Comparison of ENCODE assay signal across 21 mouse cellular contexts in genomic region chr5:135735741-135736140, GRCm38 (mm10). TPM values are rescaled to one million over a fixed set of nuclear protein-coding genes. Genes with fewer than 3 reads are reported as not detected.
"Had no signal": no experiment of that assay in that cellular context is flagged by ENCODE, and none has a peak within 500 bp of the region (broad histone marks: within the 10 kb centered on the region; RNA-seq: fewer than 3 reads in every experiment).

No protein-coding gene starts in this region.

- H3K27ac ChIP-seq: left cerebral cortex, adult 2 months; liver, embryonic 13.5 days; macrophage; midbrain, embryonic 12.5 days; midbrain, embryonic 15.5 days; neural tube, embryonic 12.5 days; neural tube, embryonic 15.5 days; stomach, embryonic 15.5 days had no signal

- H3K4me3 ChIP-seq: left cerebral cortex, adult 2 months; liver, embryonic 13.5 days; midbrain, embryonic 12.5 days; midbrain, embryonic 15.5 days; neural tube, embryonic 12.5 days; neural tube, embryonic 15.5 days; stomach, embryonic 15.5 days had no signal

- H3K4me2 ChIP-seq: liver, embryonic 13.5 days; lung, embryonic 14.5 days; midbrain, embryonic 12.5 days; midbrain, embryonic 15.5 days; neural tube, embryonic 12.5 days; neural tube, embryonic 15.5 days; stomach, embryonic 15.5 days had no signal

- H3K4me1 ChIP-seq: liver, embryonic 13.5 days; midbrain, embryonic 12.5 days; midbrain, embryonic 15.5 days; neural tube, embryonic 12.5 days; neural tube, embryonic 15.5 days; stomach, embryonic 15.5 days had no signal

- H3K9me3 ChIP-seq: liver, embryonic 13.5 days; midbrain, embryonic 15.5 days; neural tube, embryonic 12.5 days; neural tube, embryonic 15.5 days; stomach, embryonic 15.5 days had no signal

- H3K9ac ChIP-seq: liver, embryonic 13.5 days; lung, embryonic 14.5 days; midbrain, embryonic 12.5 days; midbrain, embryonic 15.5 days; neural tube, embryonic 12.5 days; neural tube, embryonic 15.5 days; stomach, embryonic 15.5 days had no signal

- ATAC-seq: inflammation-experienced regulatory T-cells, adult 6 months; intestine, embryonic 16.5 days; lung, postnatal 0 days; midbrain, embryonic 15.5 days had no signal

- H3K27me3 ChIP-seq: liver, embryonic 13.5 days; midbrain, embryonic 12.5 days; midbrain, embryonic 15.5 days; neural tube, embryonic 12.5 days; neural tube, embryonic 15.5 days; stomach, embryonic 15.5 days had no signal

- DNase-seq: kidney, adult 8-10 months; layer of hippocampus, postnatal 36 days; liver, embryonic 13.5 days; lung, embryonic 14.5 days; retina, postnatal 1 day; right cerebral cortex, postnatal 25 days; spleen, adult 18-20 months; thymus, postnatal 25 days had no signal

RNA-seq across cellular contexts. Expression of gene Styxl1, which starts 42.4 kb away (rescaled TPM):
- total RNA-seq: layer of hippocampus, postnatal 36 days; left cerebral cortex, adult 2 months; left cerebral cortex, postnatal 10 days; left cerebral cortex, postnatal 36 days had no signal
- polyA plus RNA-seq: limb, embryonic 11.5 days; liver, embryonic 13.5 days; lung, embryonic 14.5 days; macrophage had no signal
